In the genomic region with DNA sequence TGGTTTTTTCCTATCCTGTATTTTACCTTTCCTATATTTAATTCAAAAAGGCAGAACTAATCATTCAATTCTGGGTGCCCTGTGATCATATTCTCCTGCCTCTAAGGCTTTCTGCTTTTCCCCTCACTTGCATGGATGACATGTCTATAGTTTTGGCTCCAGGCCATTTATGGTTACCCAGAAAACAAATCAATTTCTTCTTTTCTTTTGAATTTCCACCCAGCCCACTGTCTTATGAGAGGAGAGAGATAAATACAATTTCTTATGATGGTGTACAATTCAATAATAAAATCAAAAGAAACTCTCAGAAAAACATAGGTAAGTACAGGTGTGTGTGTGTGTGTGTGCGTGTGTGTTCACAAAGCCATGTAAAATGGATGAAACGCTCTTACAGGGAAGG, we compare ENCODE assay signal across 19 mouse cellular contexts.
DNase-seq lines count a peak whose midpoint lies in the region; ATAC-seq lines count a peak whose summit lies in the region.
"Had no signal": no experiment of that assay in that cellular context is flagged by ENCODE, and none has a peak within 500 bp of the region (broad histone marks: within the 10 kb centered on the region; RNA-seq: fewer than 3 reads in every experiment).

No protein-coding gene starts in this region.

- H3K9ac ChIP-seq in hindbrain, embryonic 11.5 days (ENCODE audit: low read depth, low read length): no peak overlapping the region
- H3K9ac ChIP-seq in hindbrain, embryonic 14.5 days: peak overlapping the region; percentile 57; the same call in 1 of the 2 replicates
- no peak overlapping the region for H3K9ac ChIP-seq in midbrain, embryonic 13.5 days (replicated peaks)
- H3K9ac ChIP-seq: limb, embryonic 15.5 days; stomach, embryonic 15.5 days had no signal

- H3K4me1 ChIP-seq in hindbrain, embryonic 10.5 days (replicated peaks): peaks cover 29% of the 10 kb centered on the region
- no peaks in the 10 kb centered on the region for H3K4me1 ChIP-seq in hindbrain, embryonic 11.5 days (replicated peaks; ENCODE audit: control insufficient read depth, insufficient read depth, low read length)
- peaks cover 19% of the 10 kb centered on the region; the same call in 1 of the 2 replicates for H3K4me1 ChIP-seq in hindbrain, embryonic 14.5 days (replicated peaks; ENCODE audit: control insufficient read depth, insufficient read depth, low read length)
- peaks cover 27% of the 10 kb centered on the region for H3K4me1 ChIP-seq in midbrain, embryonic 13.5 days (replicated peaks)
- H3K4me1 ChIP-seq: limb, embryonic 15.5 days; stomach, embryonic 15.5 days had no signal

- H3K4me3 ChIP-seq in hindbrain, embryonic 10.5 days: no peak overlapping the region
- no peak overlapping the region for H3K4me3 ChIP-seq in hindbrain, embryonic 11.5 days (ENCODE audit: low read depth, low read length)
- H3K4me3 ChIP-seq in hindbrain, embryonic 14.5 days (replicated peaks; ENCODE audit: low read length): no peak overlapping the region
- H3K4me3 ChIP-seq in midbrain, embryonic 13.5 days (replicated peaks): no peak overlapping the region
- H3K4me3 ChIP-seq: heart, adult 2 months; limb, embryonic 15.5 days; stomach, embryonic 15.5 days had no signal

- no peak for ATAC-seq in hindbrain, embryonic 11.5 days (ENCODE audit: low FRiP score)
- no peak for ATAC-seq in hindbrain, embryonic 14.5 days (ENCODE audit: low FRiP score)
- ATAC-seq in midbrain, embryonic 13.5 days: no peak
- no peak for ATAC-seq in erythroid progenitor cell, adult 5-6 weeks (replicated peaks; ENCODE audit: low FRiP score, poor library complexity, severe bottlenecking)
- ATAC-seq in activated CD4-positive, CD25-positive, alpha-beta regulatory T cell, adult 4 months: no peak
- ATAC-seq: intestine, postnatal 0 days; lung, postnatal 0 days had no signal

- peak overlapping the region; percentile 91 for H3K27ac ChIP-seq in hindbrain, embryonic 10.5 days
- H3K27ac ChIP-seq in hindbrain, embryonic 11.5 days (ENCODE audit: low read depth, low read length): no peak overlapping the region
- H3K27ac ChIP-seq in hindbrain, embryonic 14.5 days: peak overlapping the region; percentile 99
- peak overlapping the region; percentile 90 for H3K27ac ChIP-seq in midbrain, embryonic 13.5 days
- H3K27ac ChIP-seq: heart, adult 2 months; kidney, postnatal 0 days; limb, embryonic 15.5 days; stomach, embryonic 15.5 days had no signal

- no peaks in the 10 kb centered on the region for H3K36me3 ChIP-seq in hindbrain, embryonic 10.5 days
- no peaks in the 10 kb centered on the region for H3K36me3 ChIP-seq in hindbrain, embryonic 11.5 days (ENCODE audit: control insufficient read depth, insufficient read depth, low read length)
- H3K36me3 ChIP-seq in hindbrain, embryonic 14.5 days (replicated peaks; ENCODE audit: control insufficient read depth, insufficient read depth): no peaks in the 10 kb centered on the region
- H3K36me3 ChIP-seq in midbrain, embryonic 13.5 days: no peaks in the 10 kb centered on the region
- H3K36me3 ChIP-seq: limb, embryonic 15.5 days; stomach, embryonic 15.5 days had no signal

- no peak for DNase-seq in hindbrain, embryonic 10.5 days (ENCODE audit: low spot score)
- no peak for DNase-seq in hindbrain, embryonic 11.5 days (ENCODE audit: low spot score)
- DNase-seq in hindbrain, embryonic 14.5 days (ENCODE audit: low spot score): peak; percentile 52
- no peak for DNase-seq in cerebellum, postnatal 25 days
- DNase-seq: adrenal gland, postnatal 25 days; cerebellum, adult 2 months; gastrocnemius, postnatal 25 days; heart, adult 2 months; thymus, adult 18-20 months; thymus, postnatal 4 days had no signal

- no peaks in the 10 kb centered on the region for H3K27me3 ChIP-seq in hindbrain, embryonic 10.5 days (ENCODE audit: insufficient read depth, poor library complexity, severe bottlenecking)
- H3K27me3 ChIP-seq in hindbrain, embryonic 11.5 days (ENCODE audit: control insufficient read depth, insufficient read depth, low read length): no peaks in the 10 kb centered on the region
- no peaks in the 10 kb centered on the region for H3K27me3 ChIP-seq in hindbrain, embryonic 14.5 days (ENCODE audit: control insufficient read depth, insufficient read depth, low read length)
- no peaks in the 10 kb centered on the region for H3K27me3 ChIP-seq in midbrain, embryonic 13.5 days
- H3K27me3 ChIP-seq: CH12.LX; limb, embryonic 15.5 days; stomach, embryonic 15.5 days had no signal

- 85% methylated on average over 2 of the region's 2 CpGs for WGBS in hindbrain, embryonic 10.5 days
- WGBS in hindbrain, embryonic 11.5 days: 91% methylated on average over 2 of the region's 2 CpGs
- 62% methylated on average over 2 of the region's 2 CpGs for WGBS in hindbrain, embryonic 14.5 days
- 64% methylated on average over 2 of the region's 2 CpGs for WGBS in midbrain, embryonic 13.5 days

- H3K4me2 ChIP-seq in hindbrain, embryonic 11.5 days (replicated peaks; ENCODE audit: low read depth, low read length): no peak overlapping the region
- H3K4me2 ChIP-seq in hindbrain, embryonic 14.5 days (replicated peaks): no peak overlapping the region
- no peak overlapping the region for H3K4me2 ChIP-seq in midbrain, embryonic 13.5 days (replicated peaks)
- H3K4me2 ChIP-seq: limb, embryonic 15.5 days; stomach, embryonic 15.5 days had no signal

- H3K9me3 ChIP-seq in hindbrain, embryonic 10.5 days: no peaks in the 10 kb centered on the region
- no peaks in the 10 kb centered on the region for H3K9me3 ChIP-seq in hindbrain, embryonic 11.5 days (ENCODE audit: control insufficient read depth, low read length)
- no peaks in the 10 kb centered on the region for H3K9me3 ChIP-seq in hindbrain, embryonic 14.5 days (ENCODE audit: control insufficient read depth, low read length)
- H3K9me3 ChIP-seq in midbrain, embryonic 13.5 days: no peaks in the 10 kb centered on the region
- H3K9me3 ChIP-seq: limb, embryonic 15.5 days; stomach, embryonic 15.5 days had no signal
